Mouse (Mus musculus) lung, embryonic 14.5 days (tissue): ENCODE measurements around the gene Fam45a. TPM values are rescaled to one million over a fixed set of nuclear protein-coding genes. Genes with fewer than 3 reads are reported as not detected.

Source experiments
- ATAC-seq: fragments of 200-750 bp; cut with Nextera tagmentation; 2 replicates; pipeline ENCODE4 v1.8.0; 2017; ENCODE audit warnings: mild to moderate bottlenecking, moderate TSS enrichment, moderate library complexity; ENCODE audit not compliant: insufficient read depth
- DNase-seq: peaks from one replicate; pipeline ENCODE4 v3.0.0-alpha.2; 2015
- H3K27ac ChIP-seq: fragments of 300-500 bp; sonication (generic); 2 replicates; pipeline ENCODE4 v1.5.1; 2014; ENCODE audit warnings: low read depth, mild to moderate bottlenecking, moderate library complexity
- H3K27me3 ChIP-seq: fragments of 300-500 bp; sonication (generic); 2 replicates; pipeline ENCODE4 v1.6.1; 2014; ENCODE audit warnings: low read length, control low read depth; ENCODE audit not compliant: insufficient read depth
- H3K36me3 ChIP-seq: fragments of 300-500 bp; sonication (generic); 2 replicates; pipeline ENCODE4 v1.6.1; 2014; ENCODE audit warnings: control low read depth; ENCODE audit not compliant: insufficient read depth
- H3K4me1 ChIP-seq: fragments of 300-500 bp; sonication (generic); 2 replicates; pipeline ENCODE4 v1.6.1; 2014; ENCODE audit warnings: antibody characterized with exemption, control low read depth; ENCODE audit not compliant: insufficient read depth
- H3K4me2 ChIP-seq: fragments of 300-500 bp; sonication (generic); 2 replicates; pipeline ENCODE4 v1.6.1; 2014; ENCODE audit warnings: mild to moderate bottlenecking
- H3K4me3 ChIP-seq: fragments of 300-500 bp; sonication (generic); 2 replicates; pipeline ENCODE4 v1.5.1; 2014; ENCODE audit warnings: low read depth, low read length
- H3K9ac ChIP-seq: fragments of 300-500 bp; sonication (generic); 2 replicates; pipeline ENCODE4 v1.6.1; 2014
- H3K9me3 ChIP-seq: fragments of 300-500 bp; sonication (generic); 2 replicates; pipeline ENCODE4 v1.6.1; 2016; ENCODE audit warnings: low read depth, low read length, control low read depth
- CTCF ChIP-seq: IDR thresholded peaks from 2 replicates; pipeline ENCODE4 v1.5.1; 2016; ENCODE audit warnings: antibody characterized with exemption, low read depth
- WGBS: fragments of 180-500 bp; shearing (Covaris S2); extraction: QIAGEN DNeasy Blood & Tissue Kit; methylation state at CpG from one replicate; pipeline ENCODE4 v1.1.7; 2014; 5-methylcytosine and 5-hydroxymethylcytosine counted together
- polyA plus RNA-seq: library from polyadenylated mRNA; unstranded; fragments of >200 nt; fragmentation: Nextera tagmentation; extraction: Ambion mirVana; gene quantifications from 2 replicates; pipeline ENCODE4 v1.2.1, GENCODE M21; 2014

The Fam45a gene
- polyA plus RNA-seq = 31.0 and 31.3 TPM in 2 replicates

- H3K4me2 ChIP-seq = peak within 1 kb of the TSS; percentile 74
- peak within 1 kb of the TSS; percentile 58; the same call in 1 of the 2 replicates for H3K27ac ChIP-seq
- no peaks in the 10 kb centered on the region for H3K27me3 ChIP-seq
- peaks cover 18% of the 10 kb centered on the region for H3K36me3 ChIP-seq
- no peaks in the 10 kb centered on the region for H3K9me3 ChIP-seq
- H3K4me1 ChIP-seq = no peaks in the 10 kb centered on the region; the same call in 1 of the 2 replicates
- TF ChIP-seq CTCF = peak; percentile 91
- peak within 1 kb of the TSS; percentile 71 for H3K9ac ChIP-seq
- peak; percentile 100 for ATAC-seq
- H3K4me3 ChIP-seq = peak within 1 kb of the TSS; percentile 66
- DNase-seq = peak; percentile 93
- 2% methylated on average over 45 of the region's 45 CpGs for WGBS
These were observed at the start of gene Fam45a for GRCm38 (mm10) chr19:60811098-60812035. Gene Fam45a, plus strand, starts transcription at chr19:60811585.

- DNase-seq (no peak), ATAC-seq (no peak)
- Histone ChIP-seq H3K27ac (no peak overlapping the region), H3K4me1 (no peaks in the 10 kb centered on the region), H3K4me3 (no peak overlapping the region), H3K36me3 (peaks cover 88% of the 10 kb centered on the region), H3K4me2 (no peak overlapping the region), H3K9ac (no peak overlapping the region), H3K9me3 (no peaks in the 10 kb centered on the region), H3K27me3 (no peaks in the 10 kb centered on the region)
- 90% methylated on average over 6 of the region's 6 CpGs for WGBS
- TF ChIP-seq CTCF = no peak
These were observed 38.0 kb upstream of the Fam45a start for GRCm38 (mm10) chr19:60773366-60773765.

GRCm38 (mm10) chr19:60782034-60782433, 29.4 kb upstream of the Fam45a start:
- TF ChIP-seq CTCF = no peak
- no peaks in the 10 kb centered on the region for H3K9me3 ChIP-seq
- H3K36me3 ChIP-seq = peaks cover 46% of the 10 kb centered on the region
- H3K4me3 ChIP-seq = no peak overlapping the region
- WGBS = 83% methylated on average over 3 of the region's 3 CpGs
- H3K4me1 ChIP-seq = no peaks in the 10 kb centered on the region
- ATAC-seq = no peak
- no peak overlapping the region for H3K4me2 ChIP-seq
- H3K9ac ChIP-seq = no peak overlapping the region
- no peak overlapping the region for H3K27ac ChIP-seq
- H3K27me3 ChIP-seq = no peaks in the 10 kb centered on the region
- DNase-seq = no peak

GRCm38 (mm10) chr19:60784712-60785111, 26.7 kb upstream of the Fam45a start:
- no peaks in the 10 kb centered on the region for H3K27me3 ChIP-seq
- no peak for ATAC-seq
- WGBS = 19% methylated on average over 1 of the region's 1 CpGs
- H3K36me3 ChIP-seq = peaks cover 25% of the 10 kb centered on the region
- H3K9me3 ChIP-seq = no peaks in the 10 kb centered on the region
- no peak overlapping the region for H3K4me3 ChIP-seq
- no peak overlapping the region for H3K4me2 ChIP-seq
- H3K9ac ChIP-seq = no peak overlapping the region
- DNase-seq = no peak
- no peak overlapping the region for H3K27ac ChIP-seq
- TF ChIP-seq CTCF = no peak
- H3K4me1 ChIP-seq = peaks cover 3% of the 10 kb centered on the region; the same call in 1 of the 2 replicates

GRCm38 (mm10) chr19:60787465-60788150, 23.8 kb upstream of the Fam45a start:
- TF ChIP-seq CTCF = no peak
- Histone ChIP-seq H3K27me3 (no peaks in the 10 kb centered on the region), H3K27ac (no peak overlapping the region), H3K4me1 (peaks cover 5% of the 10 kb centered on the region), H3K4me3 (peak overlapping the region; percentile 96), H3K9ac (no peak overlapping the region), H3K36me3 (0 out of 2 replicates have a peak, but pooled peaks cover 3% of the 10 kb centered on the region), H3K9me3 (no peaks in the 10 kb centered on the region), H3K4me2 (peak overlapping the region; percentile 89)
- WGBS = 25% methylated on average over 2 of the region's 2 CpGs
- DNase-seq (no peak), ATAC-seq (no peak)

- Histone ChIP-seq H3K4me2 (peak overlapping the region; percentile 89), H3K4me1 (peaks cover 5% of the 10 kb centered on the region), H3K4me3 (peak overlapping the region; percentile 96), H3K9me3 (no peaks in the 10 kb centered on the region), H3K9ac (peak overlapping the region; percentile 35), H3K27ac (no peak overlapping the region), H3K27me3 (no peaks in the 10 kb centered on the region), H3K36me3 (0 out of 2 replicates have a peak, but pooled peaks cover under 1% of the 10 kb centered on the region)
- DNase-seq = peak; percentile 31
- TF ChIP-seq CTCF = no peak
- 32% methylated on average over 6 of the region's 6 CpGs for WGBS
- no peak for ATAC-seq
These were observed 23.0 kb upstream of the Fam45a start for GRCm38 (mm10) chr19:60788214-60788960.
